Mouse (Mus musculus): ENCODE results near the gene Mnd1. TPM values are rescaled to one million over a fixed set of nuclear protein-coding genes. Genes with fewer than 3 reads are reported as not detected.

The Mnd1 gene
- polyA plus RNA-seq, 1 experiment from 2014 or later: 11.5 TPM

DNA sequence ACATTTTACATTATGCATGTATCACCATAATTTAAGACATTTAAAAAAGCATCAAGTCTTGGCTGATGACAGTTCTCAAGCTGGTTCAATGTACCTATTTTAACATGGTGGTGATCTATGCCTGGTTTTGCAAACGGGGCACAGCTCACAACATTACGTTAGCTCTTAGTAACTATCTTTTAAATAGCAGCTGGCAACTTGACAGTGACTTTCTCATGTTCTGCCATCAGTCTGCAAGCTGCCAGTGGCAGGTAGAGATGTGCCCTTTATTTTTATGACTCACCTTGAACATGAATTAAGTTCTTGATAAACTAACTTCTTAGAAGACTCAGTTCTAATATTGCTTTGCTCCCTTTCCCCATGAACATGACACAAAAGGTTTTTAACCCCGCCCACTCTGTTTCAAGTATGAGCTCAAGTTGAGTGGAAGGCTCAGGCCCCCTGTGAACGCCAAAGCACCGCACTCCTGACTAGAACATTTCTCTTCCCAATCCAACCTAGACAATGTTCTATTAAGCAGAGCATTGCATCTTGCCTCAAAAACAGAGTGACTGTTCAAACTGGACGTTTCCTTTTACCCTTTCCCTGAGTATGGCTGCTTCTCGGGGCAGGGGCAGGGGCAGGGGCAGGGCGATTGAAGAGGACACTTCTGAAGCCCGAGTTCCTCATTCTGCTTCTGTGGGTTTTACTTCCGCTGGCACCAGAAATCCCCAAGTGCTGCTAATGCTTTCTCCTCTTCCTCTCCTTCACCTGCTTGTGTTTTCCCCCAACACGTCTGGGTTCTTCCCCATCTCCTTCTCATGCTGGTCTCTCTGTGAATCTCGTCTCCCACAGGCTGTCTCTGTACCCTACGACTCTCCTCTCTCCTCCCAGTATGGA lies 86.5 kb downstream of the Mnd1 start:
- Histone ChIP-seq H3K36me3 (no peaks in the 10 kb centered on the region), H3K9me3 (replicated peaks) (no peaks in the 10 kb centered on the region)
- WGBS: 68% methylated on average over 13 of the region's 13 CpGs

GRCm38 (mm10) chr3:84065825-84066224 lies 89.8 kb downstream of the Mnd1 start:
- Histone ChIP-seq H3K9me3 (replicated peaks) (no peaks in the 10 kb centered on the region), H3K27ac (no peak overlapping the region), H3K9ac (no peak overlapping the region), H3K4me1 (replicated peaks) (peaks cover 13% of the 10 kb centered on the region), H3K4me3 (no peak overlapping the region), H3K4me2 (no peak overlapping the region), H3K27me3 (no peaks in the 10 kb centered on the region), H3K36me3 (no peaks in the 10 kb centered on the region)
- 51% methylated on average over 4 of the region's 4 CpGs for WGBS
- no peak for ATAC-seq (replicated peaks; ENCODE audit: insufficient number of reproducible peaks, insufficient read depth, low FRiP score, low read depth)

More for the DNA sequence above, 86.5 kb downstream of the Mnd1 start:
- no peaks in the 10 kb centered on the region for H3K27me3 ChIP-seq
- no peak overlapping the region for H3K4me3 ChIP-seq
- no peaks in the 10 kb centered on the region for H3K4me1 ChIP-seq (replicated peaks)
- H3K9ac ChIP-seq: no peak overlapping the region
- H3K27ac ChIP-seq: no peak overlapping the region
- no peak for ATAC-seq (replicated peaks; ENCODE audit: insufficient number of reproducible peaks, insufficient read depth, low FRiP score, low read depth)
- no peak overlapping the region for H3K4me2 ChIP-seq

DNA sequence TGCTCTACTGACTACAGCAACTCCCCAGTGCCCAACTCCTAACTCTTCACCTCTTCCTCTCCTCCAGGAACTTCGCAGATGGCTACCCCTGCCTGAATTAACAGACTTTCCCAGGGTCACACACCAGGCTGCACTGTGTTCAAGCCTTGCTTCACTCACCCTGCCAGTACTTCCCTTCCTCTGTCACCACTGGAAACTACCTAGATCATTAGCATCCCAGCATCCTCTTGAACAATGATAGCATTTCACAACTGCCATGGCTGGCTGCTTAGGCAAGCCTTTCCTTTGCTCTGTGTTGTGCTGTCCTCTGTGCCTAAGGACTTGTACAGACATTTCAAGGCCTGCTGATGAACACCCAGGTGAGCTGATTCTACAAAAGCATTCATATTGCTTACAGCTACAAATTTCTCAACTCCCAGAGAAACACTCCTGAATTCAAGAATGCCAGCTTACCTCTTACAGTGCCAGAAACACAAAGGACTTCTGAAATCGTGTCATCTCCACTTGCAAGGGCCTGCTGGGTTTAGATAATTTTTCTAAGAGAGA lies 92.1 kb downstream of the Mnd1 start:
- H3K4me3 ChIP-seq: no peak overlapping the region
- no peak overlapping the region for H3K9ac ChIP-seq
- no peak overlapping the region for H3K27ac ChIP-seq
- H3K27me3 ChIP-seq: no peaks in the 10 kb centered on the region
- H3K4me2 ChIP-seq: no peak overlapping the region
- H3K4me1 ChIP-seq (replicated peaks): peaks cover 28% of the 10 kb centered on the region
- H3K9me3 ChIP-seq (replicated peaks): no peaks in the 10 kb centered on the region
- ATAC-seq (replicated peaks; ENCODE audit: insufficient number of reproducible peaks, insufficient read depth, low FRiP score, low read depth): no peak
- H3K36me3 ChIP-seq: no peaks in the 10 kb centered on the region
- 80% methylated on average over 2 of the region's 2 CpGs for WGBS

DNA sequence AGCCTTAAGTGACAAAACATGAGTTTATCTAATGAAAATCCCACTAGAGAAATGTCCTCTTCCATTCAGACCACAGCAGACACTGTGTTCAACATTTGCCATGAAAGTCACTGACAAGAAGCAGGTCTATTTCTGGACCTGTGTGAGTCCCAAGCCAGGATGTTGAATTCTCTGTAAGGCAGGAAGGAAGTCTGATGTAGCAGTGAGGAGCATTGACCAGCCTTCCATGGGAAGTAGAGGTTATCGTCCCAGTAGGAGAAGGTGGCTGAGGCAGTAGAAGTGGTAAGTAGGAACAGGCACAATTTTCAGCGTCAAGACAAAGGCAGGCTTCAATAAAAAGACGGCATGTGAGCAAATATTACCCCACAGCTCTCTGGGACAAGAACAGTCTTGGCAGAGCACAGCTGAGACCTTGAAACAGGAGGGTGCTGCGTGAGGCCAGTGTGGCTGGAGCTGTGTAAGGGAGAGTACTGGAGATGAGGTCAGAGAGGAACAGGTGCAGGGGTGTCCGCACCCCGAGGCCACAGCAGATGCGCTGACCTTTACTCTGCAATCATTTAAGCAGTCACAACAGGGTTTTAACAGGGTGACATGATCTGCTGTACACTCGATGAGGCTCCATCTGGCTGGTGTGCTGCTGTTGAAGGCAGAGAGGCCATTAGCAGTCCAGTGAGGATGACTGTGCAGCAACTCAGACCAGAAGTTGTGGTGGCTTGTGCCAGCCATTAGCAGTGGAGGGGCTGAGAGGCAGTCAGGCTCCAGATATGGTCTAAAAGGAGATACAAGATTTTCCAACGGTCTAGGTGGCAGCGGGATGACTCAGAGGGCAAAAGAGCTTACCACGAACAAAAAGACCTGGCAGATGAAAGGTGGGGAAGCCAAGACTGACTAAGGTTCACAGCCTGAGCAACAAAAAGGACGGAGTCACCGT lies 93.8 kb downstream of the Mnd1 start:
- no peak; the same call in 1 of the 2 replicates for ATAC-seq (replicated peaks; ENCODE audit: insufficient number of reproducible peaks, insufficient read depth, low FRiP score, low read depth)

GRCm38 (mm10) chr3:84060946-84061345 lies 94.6 kb downstream of the Mnd1 start:
- no peak overlapping the region for H3K27ac ChIP-seq
- H3K9me3 ChIP-seq (replicated peaks): no peaks in the 10 kb centered on the region; the same call in 1 of the 2 replicates
- no peak overlapping the region for H3K4me3 ChIP-seq
- H3K9ac ChIP-seq: no peak overlapping the region
- no peak for ATAC-seq (replicated peaks; ENCODE audit: insufficient number of reproducible peaks, insufficient read depth, low FRiP score, low read depth)
- no peak overlapping the region for H3K4me2 ChIP-seq
- no peaks in the 10 kb centered on the region for H3K36me3 ChIP-seq
- H3K4me1 ChIP-seq (replicated peaks): peaks cover 28% of the 10 kb centered on the region
- H3K27me3 ChIP-seq: no peaks in the 10 kb centered on the region
- 89% methylated on average over 5 of the region's 5 CpGs for WGBS

More for the DNA sequence above, 93.8 kb downstream of the Mnd1 start:
- H3K27me3 ChIP-seq: no peaks in the 10 kb centered on the region
- H3K36me3 ChIP-seq: no peaks in the 10 kb centered on the region
- H3K4me2 ChIP-seq: no peak overlapping the region
- WGBS: 64% methylated on average over 13 of the region's 13 CpGs
- H3K9ac ChIP-seq: no peak overlapping the region
- peak overlapping the region; percentile 70 for H3K27ac ChIP-seq
- no peaks in the 10 kb centered on the region; the same call in 1 of the 2 replicates for H3K9me3 ChIP-seq (replicated peaks)
- H3K4me3 ChIP-seq: no peak overlapping the region
- peaks cover 28% of the 10 kb centered on the region for H3K4me1 ChIP-seq (replicated peaks)

GRCm38 (mm10) chr3:84060128-84060527 lies 95.5 kb downstream of the Mnd1 start:
- Histone ChIP-seq H3K36me3 (no peaks in the 10 kb centered on the region), H3K4me1 (replicated peaks) (peaks cover 28% of the 10 kb centered on the region), H3K4me3 (no peak overlapping the region), H3K9me3 (replicated peaks) (no peaks in the 10 kb centered on the region; the same call in 1 of the 2 replicates), H3K27ac (peak overlapping the region; percentile 77), H3K27me3 (no peaks in the 10 kb centered on the region), H3K4me2 (0 out of 2 replicates have a peak overlapping the region, but pooled peaks have one; percentile 32), H3K9ac (no peak overlapping the region)
- WGBS: 32% methylated on average over 4 of the region's 4 CpGs
- ATAC-seq (replicated peaks; ENCODE audit: insufficient number of reproducible peaks, insufficient read depth, low FRiP score, low read depth): no peak

DNA sequence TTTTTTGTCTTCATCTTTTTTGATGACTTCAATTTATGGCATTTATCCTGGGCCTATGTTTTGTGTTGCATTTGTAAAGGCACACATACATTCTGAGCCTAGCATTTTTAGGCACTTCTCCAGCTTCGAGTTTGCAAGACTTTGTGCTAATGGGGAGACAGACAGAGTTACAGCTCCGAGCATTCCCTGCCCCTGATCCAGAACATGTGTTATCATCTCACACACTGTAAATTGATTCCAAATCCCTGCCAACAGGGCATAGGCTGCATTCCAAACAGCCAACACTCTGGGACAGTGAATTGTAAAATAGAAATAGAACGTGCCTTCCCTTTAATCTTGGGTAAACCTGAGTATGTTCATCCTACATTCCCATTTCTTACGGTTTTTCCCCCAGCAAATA lies 95.9 kb downstream of the Mnd1 start:
- Histone ChIP-seq H3K27ac (peak overlapping the region; percentile 77), H3K4me1 (replicated peaks) (peaks cover 28% of the 10 kb centered on the region), H3K27me3 (no peaks in the 10 kb centered on the region), H3K4me3 (no peak overlapping the region), H3K4me2 (peak overlapping the region; percentile 32; the same call in 1 of the 2 replicates), H3K36me3 (no peaks in the 10 kb centered on the region), H3K9me3 (replicated peaks) (no peaks in the 10 kb centered on the region; the same call in 1 of the 2 replicates), H3K9ac (no peak overlapping the region)
- no peak for ATAC-seq (replicated peaks; ENCODE audit: insufficient number of reproducible peaks, insufficient read depth, low FRiP score, low read depth)
- 22% methylated on average over 4 of the region's 4 CpGs for WGBS

DNA sequence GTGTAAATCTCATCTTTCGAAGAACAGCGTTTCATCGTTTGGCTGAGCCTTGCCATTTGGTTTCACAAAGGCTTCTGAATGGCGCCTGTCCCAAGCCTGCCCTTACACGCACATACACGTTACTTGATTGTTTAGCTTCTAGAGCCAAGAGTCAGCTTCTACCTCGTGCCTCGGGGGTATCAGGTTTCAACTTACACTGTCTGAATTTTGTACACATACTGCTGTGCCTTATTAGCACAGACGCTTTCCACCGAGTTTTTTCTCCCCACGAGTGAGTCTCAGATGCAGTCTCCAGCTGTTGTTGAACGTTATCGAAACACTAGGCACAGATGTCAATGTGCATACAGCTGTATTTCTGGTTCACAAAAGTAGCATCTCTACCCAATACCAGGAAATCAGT lies 96.3 kb downstream of the Mnd1 start:
- Histone ChIP-seq H3K4me3 (no peak overlapping the region), H3K36me3 (no peaks in the 10 kb centered on the region), H3K27me3 (no peaks in the 10 kb centered on the region), H3K4me2 (peak overlapping the region; percentile 32; the same call in 1 of the 2 replicates), H3K4me1 (replicated peaks) (peaks cover 28% of the 10 kb centered on the region), H3K9ac (no peak overlapping the region), H3K27ac (peak overlapping the region; percentile 77), H3K9me3 (replicated peaks) (no peaks in the 10 kb centered on the region; the same call in 1 of the 2 replicates)
- ATAC-seq (replicated peaks; ENCODE audit: insufficient number of reproducible peaks, insufficient read depth, low FRiP score, low read depth): 0 out of 2 replicates have a peak, but pooled peaks have one; percentile 43
- WGBS: 43% methylated on average over 13 of the region's 13 CpGs

DNA sequence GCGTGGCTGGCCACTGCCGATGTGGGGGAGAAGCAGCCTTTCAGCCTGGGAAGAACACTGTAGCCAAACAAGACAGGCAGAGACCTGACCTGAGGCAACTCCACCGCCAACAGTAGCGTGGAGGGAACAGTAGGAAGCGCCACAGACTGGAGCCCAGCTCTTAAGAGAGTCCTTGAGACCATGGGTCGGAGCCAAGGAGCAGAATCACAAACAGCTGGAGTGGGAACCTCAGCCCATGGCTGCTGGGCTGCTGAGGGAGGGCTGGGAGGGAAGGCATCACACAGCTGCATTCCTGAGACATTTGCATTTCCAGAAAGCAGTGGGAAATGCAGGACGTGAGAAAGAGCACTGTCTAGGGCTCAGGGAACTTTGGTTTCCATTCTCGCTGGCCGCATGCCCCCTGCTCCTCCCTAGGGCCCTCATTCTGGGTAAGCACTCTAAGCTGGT lies 106.8 kb downstream of the Mnd1 start:
- Histone ChIP-seq H3K4me2 (peak overlapping the region; percentile 24; the same call in 1 of the 2 replicates), H3K27me3 (no peaks in the 10 kb centered on the region), H3K36me3 (no peaks in the 10 kb centered on the region), H3K4me1 (replicated peaks) (peaks cover 7% of the 10 kb centered on the region), H3K4me3 (no peak overlapping the region), H3K9ac (no peak overlapping the region; the same call in 1 of the 2 replicates), H3K27ac (peak overlapping the region; percentile 43; the same call in 1 of the 2 replicates), H3K9me3 (replicated peaks) (no peaks in the 10 kb centered on the region)
- peak; percentile 67 for ATAC-seq (replicated peaks; ENCODE audit: insufficient number of reproducible peaks, insufficient read depth, low FRiP score, low read depth)
- WGBS: 19% methylated on average over 9 of the region's 9 CpGs

- no peak for ATAC-seq (replicated peaks; ENCODE audit: insufficient number of reproducible peaks, insufficient read depth, low FRiP score, low read depth)
- Histone ChIP-seq H3K4me2 (no peak overlapping the region), H3K9ac (no peak overlapping the region), H3K27ac (no peak overlapping the region), H3K9me3 (replicated peaks) (no peaks in the 10 kb centered on the region), H3K27me3 (no peaks in the 10 kb centered on the region), H3K4me1 (replicated peaks) (peaks cover 7% of the 10 kb centered on the region), H3K36me3 (no peaks in the 10 kb centered on the region), H3K4me3 (no peak overlapping the region)
- WGBS: 79% methylated on average over 8 of the region's 8 CpGs
These were observed 109.4 kb downstream of the Mnd1 start for GRCm38 (mm10) chr3:84046206-84046605.

DNA sequence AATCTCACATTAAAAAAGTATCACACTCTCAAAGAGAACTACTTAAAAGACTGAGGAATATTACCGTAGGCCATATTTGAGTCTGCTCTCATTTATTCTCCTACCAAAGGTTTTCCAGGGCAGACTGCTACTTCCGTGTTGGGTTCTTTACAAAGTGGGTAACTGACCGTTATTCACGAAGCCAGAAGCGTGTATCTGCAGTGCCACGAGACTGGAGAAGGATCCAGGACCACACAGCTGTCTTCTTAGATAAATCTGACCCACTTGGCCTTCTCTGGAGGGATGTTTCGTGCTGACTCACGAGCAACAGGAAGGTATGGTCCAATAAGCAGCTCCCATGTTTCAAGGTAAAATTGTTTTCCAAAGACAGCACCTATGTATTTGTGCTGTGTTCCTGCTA lies 113.8 kb downstream of the Mnd1 start:
- Histone ChIP-seq H3K9ac (no peak overlapping the region), H3K4me2 (no peak overlapping the region), H3K27ac (no peak overlapping the region), H3K4me1 (replicated peaks) (peaks cover 16% of the 10 kb centered on the region), H3K4me3 (no peak overlapping the region), H3K36me3 (no peaks in the 10 kb centered on the region), H3K9me3 (replicated peaks) (no peaks in the 10 kb centered on the region), H3K27me3 (no peaks in the 10 kb centered on the region)
- no peak for ATAC-seq (replicated peaks; ENCODE audit: insufficient number of reproducible peaks, insufficient read depth, low FRiP score, low read depth)
- 83% methylated on average over 8 of the region's 8 CpGs for WGBS
